Mouse (Mus musculus): Measurements from ENCODE around the gene Rack1. TPM values are rescaled to one million over a fixed set of nuclear protein-coding genes. Genes with fewer than 3 reads are reported as not detected.

The Rack1 gene
- polyA plus RNA-seq, 1 experiment, result 101 TPM

GRCm38 (mm10) chr11:48833731-48834639 is 33.9 kb downstream of the Rack1 start:
- Histone ChIP-seq H3K9me3 (ENCODE audit: control insufficient read depth, low read length) (no peaks in the 10 kb centered on the region), H3K4me1 (ENCODE audit: control insufficient read depth) (peaks cover 41% of the 10 kb centered on the region), H3K4me3 (replicated peaks) (peak overlapping the region; percentile 66), H3K36me3 (ENCODE audit: control insufficient read depth) (no peaks in the 10 kb centered on the region), H3K27me3 (ENCODE audit: control insufficient read depth) (peaks cover 33% of the 10 kb centered on the region)
- TF ChIP-seq GATA1 (IDR thresholded peaks at IDR 0.05; ENCODE audit: low read length), result no peak
- TF ChIP-seq TAL1 (IDR thresholded peaks at IDR 0.05; ENCODE audit: low read length), result no peak

GRCm38 (mm10) chr11:48835923-48836322 is 35.8 kb downstream of the Rack1 start:
- no peaks in the 10 kb centered on the region for H3K36me3 ChIP-seq (ENCODE audit: control insufficient read depth)
- H3K4me1 ChIP-seq (ENCODE audit: control insufficient read depth), result peaks cover 41% of the 10 kb centered on the region
- no peak overlapping the region for H3K4me3 ChIP-seq (replicated peaks)
- TF ChIP-seq GATA1 (IDR thresholded peaks at IDR 0.05; ENCODE audit: low read length) (no peak), TAL1 (IDR thresholded peaks at IDR 0.05; ENCODE audit: low read length) (no peak)
- H3K27me3 ChIP-seq (ENCODE audit: control insufficient read depth), result peaks cover 37% of the 10 kb centered on the region
- no peaks in the 10 kb centered on the region for H3K9me3 ChIP-seq (ENCODE audit: control insufficient read depth, low read length)

DNA sequence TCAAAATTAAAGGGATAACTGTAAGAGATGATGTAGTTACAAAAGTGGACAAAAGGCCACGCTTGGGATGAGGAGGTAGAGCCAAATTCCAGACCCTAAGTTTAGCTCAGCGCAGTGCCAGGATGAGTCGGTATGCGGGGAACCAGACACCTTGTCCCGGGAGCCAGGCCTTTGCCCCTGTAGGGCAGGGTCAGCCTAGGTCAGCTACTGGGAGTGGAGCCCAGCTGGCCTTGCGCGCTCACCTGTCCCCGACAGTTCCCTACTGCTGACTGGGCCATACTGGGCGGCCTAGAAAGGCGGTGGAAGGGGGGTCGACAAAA is 36.8 kb downstream of the Rack1 start:
- no peak for TF ChIP-seq GATA1 (IDR thresholded peaks at IDR 0.05; ENCODE audit: low read length)
- TF ChIP-seq TAL1 (IDR thresholded peaks at IDR 0.05; ENCODE audit: low read length), result no peak

DNA sequence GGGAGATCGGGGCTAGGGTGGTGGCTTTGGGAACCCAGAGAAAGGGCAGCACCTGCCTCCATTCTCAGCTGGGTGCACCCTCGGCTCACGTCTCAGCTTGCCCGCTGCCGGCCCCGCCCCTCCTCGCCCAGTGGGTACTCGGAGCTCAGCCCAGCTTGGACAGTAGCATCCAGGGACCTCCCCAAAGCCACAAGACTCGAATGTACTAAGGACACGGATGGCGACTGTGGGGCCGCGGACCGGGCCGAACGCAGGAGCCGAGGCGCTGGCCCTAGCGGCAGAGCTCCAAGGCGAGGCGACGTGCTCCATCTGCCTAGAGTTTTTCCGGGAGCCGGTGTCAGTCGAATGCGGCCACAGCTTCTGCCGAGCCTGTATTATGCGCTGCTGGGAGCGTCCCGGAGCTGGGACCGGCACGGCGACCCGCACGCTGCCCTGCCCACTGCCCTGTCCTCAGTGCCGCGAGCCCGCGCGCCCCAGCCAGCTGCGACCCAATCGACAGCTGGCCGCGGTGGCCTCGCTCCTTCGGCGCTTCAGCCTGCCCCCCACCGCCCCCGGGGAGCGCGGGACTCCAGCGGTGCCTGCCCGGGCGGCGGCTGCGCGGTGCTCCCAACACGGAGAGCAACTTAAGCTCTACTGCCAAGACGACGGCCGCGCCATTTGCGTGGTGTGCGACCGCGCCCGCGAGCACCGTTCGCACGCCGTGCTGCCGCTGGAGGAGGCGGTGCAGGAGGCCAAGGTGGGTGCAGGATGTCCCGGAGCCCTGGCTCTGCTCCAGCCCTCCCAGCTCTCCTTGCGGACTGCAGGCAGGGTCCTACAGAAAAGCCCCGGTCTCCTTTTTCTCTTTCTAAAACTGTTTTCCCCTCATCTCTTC is 37.4 kb downstream of the Rack1 start:
- Histone ChIP-seq H3K4me1 (ENCODE audit: control insufficient read depth) (peaks cover 41% of the 10 kb centered on the region), H3K36me3 (ENCODE audit: control insufficient read depth) (no peaks in the 10 kb centered on the region), H3K4me3 (replicated peaks) (peak overlapping the region; percentile 70), H3K9me3 (ENCODE audit: control insufficient read depth, low read length) (no peaks in the 10 kb centered on the region), H3K27me3 (ENCODE audit: control insufficient read depth) (peaks cover 37% of the 10 kb centered on the region)
- TF ChIP-seq GATA1 (IDR thresholded peaks at IDR 0.05; ENCODE audit: low read length), result no peak
- TF ChIP-seq TAL1 (IDR thresholded peaks at IDR 0.05; ENCODE audit: low read length), result no peak

More for the DNA sequence above, 36.8 kb downstream of the Rack1 start:
- peaks cover 41% of the 10 kb centered on the region for H3K4me1 ChIP-seq (ENCODE audit: control insufficient read depth)
- no peaks in the 10 kb centered on the region for H3K9me3 ChIP-seq (ENCODE audit: control insufficient read depth, low read length)
- H3K4me3 ChIP-seq (replicated peaks), result peak overlapping the region; percentile 70
- no peaks in the 10 kb centered on the region for H3K36me3 ChIP-seq (ENCODE audit: control insufficient read depth)
- H3K27me3 ChIP-seq (ENCODE audit: control insufficient read depth), result peaks cover 37% of the 10 kb centered on the region

DNA sequence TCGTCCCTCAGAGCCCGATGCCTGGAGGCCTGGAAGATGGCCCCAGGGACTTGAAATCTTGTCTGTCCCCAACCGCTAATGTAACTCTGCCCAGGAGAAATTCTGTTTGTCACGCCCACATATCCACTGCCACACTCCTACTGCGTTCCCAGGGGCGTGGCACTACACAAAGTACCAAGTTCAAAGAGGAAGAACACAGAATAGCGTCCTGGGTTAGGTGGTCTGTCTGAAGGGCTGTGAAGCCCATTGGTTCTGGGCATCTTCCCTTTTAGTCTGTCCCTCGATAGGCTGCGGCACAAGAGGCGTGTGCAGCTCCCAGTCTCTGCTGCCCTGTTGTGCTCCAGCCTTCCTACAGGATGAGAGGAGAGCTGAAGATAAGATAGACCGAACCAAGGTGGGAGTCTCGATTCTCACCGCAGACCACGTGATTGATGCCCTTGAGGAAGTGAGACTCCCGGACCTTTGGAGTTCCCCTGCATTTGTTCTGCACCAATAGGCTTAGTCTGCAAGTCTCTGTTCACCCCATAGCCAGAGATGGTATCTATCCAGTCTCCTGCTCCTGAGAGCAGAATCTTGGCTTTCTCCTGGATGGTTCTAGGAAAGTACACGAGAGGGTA is 38.2 kb downstream of the Rack1 start:
- H3K9me3 ChIP-seq (ENCODE audit: control insufficient read depth, low read length), result no peaks in the 10 kb centered on the region
- peaks cover 36% of the 10 kb centered on the region for H3K4me1 ChIP-seq (ENCODE audit: control insufficient read depth)
- peaks cover 37% of the 10 kb centered on the region for H3K27me3 ChIP-seq (ENCODE audit: control insufficient read depth)
- peak overlapping the region; percentile 70 for H3K4me3 ChIP-seq (replicated peaks)
- TF ChIP-seq TAL1 (IDR thresholded peaks at IDR 0.05; ENCODE audit: low read length) (no peak), GATA1 (IDR thresholded peaks at IDR 0.05; ENCODE audit: low read length) (no peak)
- H3K36me3 ChIP-seq (ENCODE audit: control insufficient read depth), result no peaks in the 10 kb centered on the region

- H3K27me3 ChIP-seq (ENCODE audit: control insufficient read depth), result peaks cover 37% of the 10 kb centered on the region
- no peak overlapping the region for H3K4me3 ChIP-seq (replicated peaks)
- no peaks in the 10 kb centered on the region for H3K9me3 ChIP-seq (ENCODE audit: control insufficient read depth, low read length)
- TF ChIP-seq TAL1 (IDR thresholded peaks at IDR 0.05; ENCODE audit: low read length) (no peak), GATA1 (IDR thresholded peaks at IDR 0.05; ENCODE audit: low read length) (no peak)
- H3K36me3 ChIP-seq (ENCODE audit: control insufficient read depth), result no peaks in the 10 kb centered on the region
- peaks cover 29% of the 10 kb centered on the region for H3K4me1 ChIP-seq (ENCODE audit: control insufficient read depth)
Measured at GRCm38 (mm10) chr11:48838879-48839680, 38.9 kb downstream of the Rack1 start.

- Histone ChIP-seq H3K4me3 (replicated peaks) (no peak overlapping the region), H3K36me3 (ENCODE audit: control insufficient read depth) (no peaks in the 10 kb centered on the region), H3K27me3 (ENCODE audit: control insufficient read depth) (peaks cover 33% of the 10 kb centered on the region), H3K4me1 (ENCODE audit: control insufficient read depth) (peaks cover 21% of the 10 kb centered on the region), H3K9me3 (ENCODE audit: control insufficient read depth, low read length) (no peaks in the 10 kb centered on the region)
- TF ChIP-seq GATA1 (IDR thresholded peaks at IDR 0.05; ENCODE audit: low read length) (no peak), TAL1 (IDR thresholded peaks at IDR 0.05; ENCODE audit: low read length) (no peak)
Measured at GRCm38 (mm10) chr11:48840805-48841204, 40.7 kb downstream of the Rack1 start.

DNA sequence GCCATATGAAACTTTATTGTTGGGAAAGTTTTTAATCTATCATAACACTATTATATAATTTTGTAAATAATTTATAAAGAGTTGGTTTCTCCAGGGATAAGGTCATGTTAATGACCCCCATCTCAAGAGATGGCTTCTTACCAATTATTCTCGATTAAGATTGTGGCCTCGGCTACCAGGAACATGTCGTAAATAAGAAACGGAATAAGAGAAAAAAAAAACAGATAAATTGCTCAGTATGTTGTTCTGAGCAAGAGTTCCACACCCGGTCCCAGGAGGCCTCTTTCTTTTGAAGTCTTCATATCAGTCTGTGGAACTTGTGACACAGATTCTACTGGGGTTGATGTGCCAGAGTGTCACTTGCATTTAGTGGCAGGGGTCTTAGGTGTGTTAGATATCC is 41.1 kb downstream of the Rack1 start:
- Histone ChIP-seq H3K36me3 (ENCODE audit: control insufficient read depth) (no peaks in the 10 kb centered on the region), H3K9me3 (ENCODE audit: control insufficient read depth, low read length) (no peaks in the 10 kb centered on the region), H3K4me3 (replicated peaks) (no peak overlapping the region), H3K4me1 (ENCODE audit: control insufficient read depth) (peaks cover 21% of the 10 kb centered on the region), H3K27me3 (ENCODE audit: control insufficient read depth) (peaks cover 30% of the 10 kb centered on the region)
- TF ChIP-seq GATA1 (IDR thresholded peaks at IDR 0.05; ENCODE audit: low read length) (no peak), TAL1 (IDR thresholded peaks at IDR 0.05; ENCODE audit: low read length) (no peak)

Data from erythroblast, embryonic 14.5 days (primary cell).